Mouse (Mus musculus) kidney, adult 2 months (tissue): ENCODE data around the gene Steap1. TPM values are rescaled to one million over a fixed set of nuclear protein-coding genes. Genes with fewer than 3 reads are reported as not detected.

Source experiments
- DNase-seq: peaks from one replicate; pipeline ENCODE4 v3.0.0; 2021
- H3K27ac ChIP-seq: fragments of 200-500 bp; 2 replicates; pipeline ENCODE4 v1.5.1; 2012; ENCODE audit warnings: low read depth, low read length, control low read depth, inconsistent platforms; ENCODE audit not compliant: insufficient read depth
- H3K27me3 ChIP-seq: fragments of 200-500 bp; replicated peaks from 2 replicates; pipeline ENCODE4 v1.6.1; 2012; ENCODE audit warnings: mild to moderate bottlenecking, moderate library complexity, low read length, inconsistent platforms; ENCODE audit not compliant: control insufficient read depth, insufficient read depth
- H3K36me3 ChIP-seq: fragments of 200-500 bp; 2 replicates; pipeline ENCODE4 v1.6.1; 2012; ENCODE audit warnings: mild to moderate bottlenecking, moderate library complexity, low read length, inconsistent platforms; ENCODE audit not compliant: control insufficient read depth, insufficient read depth
- H3K4me1 ChIP-seq: fragments of 200-500 bp; 2 replicates; pipeline ENCODE4 v1.6.1; 2011; ENCODE audit warnings: low read length; ENCODE audit not compliant: control insufficient read depth, insufficient read depth
- H3K4me3 ChIP-seq: fragments of 200-500 bp; 2 replicates; pipeline ENCODE4 v1.5.1; 2011; ENCODE audit warnings: mild to moderate bottlenecking, low read depth, low read length, control low read depth; ENCODE audit not compliant: insufficient read depth
- CTCF ChIP-seq: fragments of 200-500 bp; conservative IDR thresholded peaks from 2 replicates; pipeline ENCODE4 v1.5.1; 2011; ENCODE audit warnings: low read depth, mild to moderate bottlenecking, control low read depth, low read length, moderate library complexity, mixed read lengths; ENCODE audit not compliant: insufficient read depth, insufficient read length
- POLR2A ChIP-seq: fragments of 200-500 bp; IDR thresholded peaks from one replicate; pipeline ENCODE4 v1.6.1; 2011; ENCODE audit warnings: low read depth, low read length, control low read depth
- WGBS: fragments of 180-500 bp; shearing (Covaris S2); methylation state at CpG from one replicate; pipeline ENCODE4 v1.1.7; 2018; 5-methylcytosine and 5-hydroxymethylcytosine counted together
- polyA plus RNA-seq: library from polyadenylated mRNA; depleted of rRNA; stranded (reverse); fragments of >200 nt; gene quantifications from 2 replicates; pipeline ENCODE4 v1.2.3, GENCODE M21; 2012

Steap1 gene
- polyA plus RNA-seq, 1 experiment: 6.4 TPM

GRCm38 (mm10) chr5:5732208-5732607 lies 16.9 kb downstream of the Steap1 start:
- Histone ChIP-seq H3K36me3 (no peaks in the 10 kb centered on the region), H3K27me3 (no peaks in the 10 kb centered on the region), H3K4me3 (no peak overlapping the region), H3K4me1 (peaks cover 8% of the 10 kb centered on the region), H3K27ac (no peak overlapping the region)
- WGBS: 96% methylated on average over 3 of the region's 3 CpGs
- DNase-seq: no peak
- no peak for TF ChIP-seq CTCF
- TF ChIP-seq POLR2A: no peak

GRCm38 (mm10) chr5:5729904-5730303 lies 19.2 kb downstream of the Steap1 start:
- WGBS: 45% methylated on average over 4 of the region's 4 CpGs
- no peaks in the 10 kb centered on the region for H3K27me3 ChIP-seq
- H3K27ac ChIP-seq: peak overlapping the region; percentile 69
- TF ChIP-seq CTCF (no peak), POLR2A (no peak)
- peak; percentile 88 for DNase-seq
- H3K4me3 ChIP-seq: no peak overlapping the region
- H3K4me1 ChIP-seq: peaks cover 8% of the 10 kb centered on the region
- no peaks in the 10 kb centered on the region for H3K36me3 ChIP-seq

- no peaks in the 10 kb centered on the region for H3K4me1 ChIP-seq
- 76% methylated on average over 7 of the region's 7 CpGs for WGBS
- no peak for TF ChIP-seq POLR2A
- no peak overlapping the region for H3K27ac ChIP-seq
- DNase-seq: no peak
- H3K4me3 ChIP-seq: no peak overlapping the region
- no peaks in the 10 kb centered on the region for H3K27me3 ChIP-seq
- H3K36me3 ChIP-seq: no peaks in the 10 kb centered on the region
These were observed 26.9 kb downstream of the Steap1 start for GRCm38 (mm10) chr5:5722217-5722616.

- WGBS: 62% methylated on average over 4 of the region's 4 CpGs
- H3K27me3 ChIP-seq: no peaks in the 10 kb centered on the region; the same call in 1 of the 2 replicates
- no peak for DNase-seq
These were observed 38.1 kb downstream of the Steap1 start for GRCm38 (mm10) chr5:5711032-5711431.

GRCm38 (mm10) chr5:5707341-5708278 lies 41.5 kb downstream of the Steap1 start:
- DNase-seq: peak; percentile 7
- TF ChIP-seq POLR2A (no peak), CTCF (no peak)
- peak overlapping the region; percentile 46; the same call in 1 of the 2 replicates for H3K27ac ChIP-seq
- peak overlapping the region; percentile 4; the same call in 1 of the 2 replicates for H3K4me3 ChIP-seq
- no peaks in the 10 kb centered on the region; the same call in 1 of the 2 replicates for H3K4me1 ChIP-seq
- H3K27me3 ChIP-seq: no peaks in the 10 kb centered on the region
- 32% methylated on average over 13 of the region's 13 CpGs for WGBS
- H3K36me3 ChIP-seq: no peaks in the 10 kb centered on the region

More at GRCm38 (mm10) chr5:5711032-5711431, 38.1 kb downstream of the Steap1 start:
- Histone ChIP-seq H3K36me3 (no peaks in the 10 kb centered on the region), H3K4me3 (no peak overlapping the region), H3K4me1 (no peaks in the 10 kb centered on the region; the same call in 1 of the 2 replicates), H3K27ac (no peak overlapping the region)
- no peak for TF ChIP-seq POLR2A
- no peak for TF ChIP-seq CTCF

- TF ChIP-seq CTCF (no peak), POLR2A (no peak)
These were observed 44.1 kb downstream of the Steap1 start for GRCm38 (mm10) chr5:5705019-5705418.

GRCm38 (mm10) chr5:5700386-5700785 lies 48.7 kb downstream of the Steap1 start:
- 92% methylated on average over 2 of the region's 2 CpGs for WGBS
- Histone ChIP-seq H3K36me3 (no peaks in the 10 kb centered on the region), H3K4me3 (no peak overlapping the region), H3K27me3 (no peaks in the 10 kb centered on the region), H3K4me1 (no peaks in the 10 kb centered on the region), H3K27ac (no peak overlapping the region)
- DNase-seq: no peak
- TF ChIP-seq CTCF: no peak
- TF ChIP-seq POLR2A: no peak

More at GRCm38 (mm10) chr5:5705019-5705418, 44.1 kb downstream of the Steap1 start:
- 25% methylated on average over 2 of the region's 2 CpGs for WGBS
- Histone ChIP-seq H3K4me3 (no peak overlapping the region), H3K27ac (no peak overlapping the region), H3K36me3 (no peaks in the 10 kb centered on the region), H3K27me3 (no peaks in the 10 kb centered on the region), H3K4me1 (no peaks in the 10 kb centered on the region; the same call in 1 of the 2 replicates)
- peak; percentile 9 for DNase-seq
